Mouse (Mus musculus) CH12.LX (cell line): ENCODE data around the gene Ddx46. TPM values are rescaled to one million over a fixed set of nuclear protein-coding genes. Genes with fewer than 3 reads are reported as not detected.
"Not testable (repeated sequence)": the region's sequence is repeated elsewhere in the genome, so short reads cannot be mapped to it uniquely, and the experiment has no call there.

ENCODE experiments used
- DNase-seq: peaks from one replicate; pipeline ENCODE4 v3.0.0-alpha.2; 2013; ENCODE audit errors: extremely low read depth
- H3K27ac ChIP-seq: 2 replicates; pipeline ENCODE4 v1.5.1; 2012; ENCODE audit warnings: low read depth, mild to moderate bottlenecking, control low read depth, moderate library complexity; ENCODE audit not compliant: insufficient read depth
- H3K27me3 ChIP-seq: replicated peaks from 2 replicates; pipeline ENCODE3; 2012; ENCODE audit warnings: inconsistent platforms
- H3K36me3 ChIP-seq, 2 experiments: replicated peaks in 1 of 2; 2 replicates each; pipeline versions ENCODE3 to v1.6.1; 2012; ENCODE audit warnings: inconsistent platforms in 1 of 2, low read length in 1 of 2, mild to moderate bottlenecking in 1 of 2, mixed read lengths in 1 of 2, moderate library complexity in 1 of 2; ENCODE audit not compliant: control insufficient read depth in 1 of 2, insufficient read depth in 1 of 2
- H3K4me1 ChIP-seq, 2 experiments: 2 replicates each; pipeline ENCODE4 v1.6.1; 2012; ENCODE audit warnings: inconsistent platforms in 1 of 2, moderate library complexity in 1 of 2; ENCODE audit not compliant: insufficient read depth in 2 of 2, control insufficient read depth in 1 of 2
- H3K4me2 ChIP-seq: 2 replicates; pipeline ENCODE4 v1.6.1; 2012; ENCODE audit warnings: low read depth, mild to moderate bottlenecking, control low read depth; ENCODE audit not compliant: poor library complexity, insufficient read depth, severe bottlenecking
- H3K4me3 ChIP-seq, 3 experiments: fragments of 150-350 bp in 1 of 3; sonication (generic) in 1 of 3; replicated peaks in 1 of 3; 2 replicates each; pipeline versions ENCODE3 to v1.5.1; 2011 to 2012; ENCODE audit warnings: low read depth in 2 of 3, low read length in 2 of 3, mild to moderate bottlenecking in 2 of 3, moderate library complexity in 2 of 3, control low read depth in 1 of 3, improper control_type of control experiment in 1 of 3, inconsistent platforms in 1 of 3, mixed read lengths in 1 of 3; ENCODE audit not compliant: poor library complexity in 1 of 3
- H3K79me2 ChIP-seq: replicated peaks from 2 replicates; pipeline ENCODE4 v1.6.1; 2012; ENCODE audit warnings: mild to moderate bottlenecking, moderate library complexity; ENCODE audit not compliant: control insufficient read depth, poor library complexity, insufficient read depth, severe bottlenecking; ENCODE audit errors: extremely low read depth
- H3K9ac ChIP-seq: 2 replicates; pipeline ENCODE4 v1.6.1; 2012; ENCODE audit warnings: low read depth, mild to moderate bottlenecking, control low read depth, moderate library complexity; ENCODE audit not compliant: insufficient read depth
- H3K9me3 ChIP-seq: replicated peaks from 2 replicates; pipeline ENCODE3; 2012; ENCODE audit warnings: low read length, inconsistent platforms, mixed read lengths
- BHLHE40 ChIP-seq: IDR thresholded peaks from 2 replicates; pipeline ENCODE4 v1.6.1; 2011; ENCODE audit warnings: mild to moderate bottlenecking, low read depth, low read length, improper control_type of control experiment
- CHD1 ChIP-seq: IDR thresholded peaks from 2 replicates; pipeline ENCODE4 v1.6.1; 2012; ENCODE audit warnings: low read depth, low read length, improper control_type of control experiment, inconsistent platforms
- CTCF ChIP-seq, 2 experiments: IDR thresholded peaks in 1 of 2; conservative IDR thresholded peaks in 1 of 2; 2 replicates each; pipeline ENCODE4 v1.5.1; 2011 to 2012; ENCODE audit warnings: low read depth in 2 of 2, low read length in 2 of 2, improper control_type of control experiment in 1 of 2, inconsistent platforms in 1 of 2, mild to moderate bottlenecking in 1 of 2, moderate library complexity in 1 of 2
- ELF1 ChIP-seq: IDR thresholded peaks from 2 replicates; pipeline ENCODE4 v1.6.1; 2014; ENCODE audit warnings: low read depth, mild to moderate bottlenecking, inconsistent platforms, low read length, improper control_type of control experiment
- ETS1 ChIP-seq: conservative IDR thresholded peaks from 2 replicates; pipeline ENCODE4 v1.6.1; 2012; ENCODE audit warnings: low read depth, mild to moderate bottlenecking, inconsistent platforms, low read length, improper control_type of control experiment, moderate library complexity
- GABPA ChIP-seq: IDR thresholded peaks from 2 replicates; pipeline ENCODE4 v1.6.1; 2012; ENCODE audit warnings: low read depth, low read length, improper control_type of control experiment, inconsistent platforms; ENCODE audit not compliant: insufficient replicate concordance
- JUND ChIP-seq: conservative IDR thresholded peaks from 2 replicates; pipeline ENCODE4 v1.6.1; 2011; ENCODE audit warnings: low read depth, low read length, improper control_type of control experiment
- MAFK ChIP-seq: IDR thresholded peaks from 2 replicates; pipeline ENCODE4 v1.6.1; 2011; ENCODE audit warnings: low read length, improper control_type of control experiment; ENCODE audit not compliant: insufficient replicate concordance
- MAX ChIP-seq: IDR thresholded peaks from 2 replicates; pipeline ENCODE4 v1.6.1; 2011; ENCODE audit warnings: low read length, improper control_type of control experiment
- MEF2A ChIP-seq: IDR thresholded peaks from 2 replicates; pipeline ENCODE4 v1.6.1; 2014; ENCODE audit warnings: low read depth, mild to moderate bottlenecking, inconsistent platforms, low read length, improper control_type of control experiment, borderline replicate concordance
- NELFE ChIP-seq: IDR thresholded peaks from 2 replicates; pipeline ENCODE4 v1.6.1; 2011; ENCODE audit warnings: low read depth, low read length, improper control_type of control experiment
- RAD21 ChIP-seq: IDR thresholded peaks from 2 replicates; pipeline ENCODE4 v1.6.1; 2011; ENCODE audit warnings: low read depth, mild to moderate bottlenecking, low read length, improper control_type of control experiment, moderate library complexity
- RCOR1 ChIP-seq: conservative IDR thresholded peaks from 2 replicates; pipeline ENCODE4 v1.6.1; 2012; ENCODE audit warnings: low read depth, mild to moderate bottlenecking, inconsistent platforms, low read length, improper control_type of control experiment
- SIN3A ChIP-seq: IDR thresholded peaks from 2 replicates; pipeline ENCODE4 v1.6.1; 2012; ENCODE audit warnings: low read length, improper control_type of control experiment, inconsistent platforms
- SMC3 ChIP-seq: IDR thresholded peaks from 2 replicates; pipeline ENCODE4 v1.6.1; 2011; ENCODE audit warnings: low read depth, low read length, improper control_type of control experiment
- TBP ChIP-seq: conservative IDR thresholded peaks from 2 replicates; pipeline ENCODE4 v1.6.1; 2011; ENCODE audit warnings: low read depth, low read length, improper control_type of control experiment
- TCF12 ChIP-seq: IDR thresholded peaks from 2 replicates; pipeline ENCODE4 v1.6.1; 2014; ENCODE audit warnings: low read depth, mild to moderate bottlenecking, inconsistent platforms, low read length, improper control_type of control experiment
- UBTF ChIP-seq: IDR thresholded peaks from 2 replicates; pipeline ENCODE4 v1.6.1; 2012; ENCODE audit warnings: low read depth, mild to moderate bottlenecking, inconsistent platforms, low read length, improper control_type of control experiment, moderate library complexity
- ZC3H11A ChIP-seq: IDR thresholded peaks from 2 replicates; pipeline ENCODE4 v1.6.1; 2012; ENCODE audit warnings: low read depth, mild to moderate bottlenecking, inconsistent platforms, low read length, improper control_type of control experiment
- ZNF384 ChIP-seq: IDR thresholded peaks from 2 replicates; pipeline ENCODE4 v1.6.1; 2012; ENCODE audit warnings: low read depth, low read length, improper control_type of control experiment, inconsistent platforms
- dilution Hi-C: fragments of 300-500 bp; cut with MboI; formaldehyde crosslinking; loops from 2 replicates; pipeline ENCODE4 v1.14.3; 2020; ENCODE audit warnings: low sequenced_read_pairs; ENCODE audit not compliant: extremely low pct_unique_long_range_greater_than_20kb, extremely low pct_ligation_motif_present
- in situ Hi-C: fragments of 300-500 bp; cut with MboI; formaldehyde crosslinking; loops from 3 replicates; pipeline ENCODE4 v1.14.3; 2019; ENCODE audit warnings: low sequenced_read_pairs, low pct_ligation_motif_present, low pct_unique_long_range_greater_than_20kb, mixed read lengths
- polyA plus RNA-seq: library from polyadenylated mRNA; unstranded; fragments of >175 nt; gene quantifications from 2 replicates; pipeline ENCODE4 v1.2.1, GENCODE M21; 2012; ENCODE audit warnings: low read depth; ENCODE audit not compliant: insufficient read length
- total RNA-seq, 2 experiments: library from RNA; depleted of rRNA; stranded (reverse); fragments of 300-350 nt in 1 of 2; fragments of >200 nt in 1 of 2; gene quantifications; 2 replicates each; pipeline ENCODE4 v1.2.3; 2012 to 2014

Ddx46 gene
- total and polyA plus RNA-seq, 3 experiments: 35.4 to 103 (median 36.1) TPM

DNA sequence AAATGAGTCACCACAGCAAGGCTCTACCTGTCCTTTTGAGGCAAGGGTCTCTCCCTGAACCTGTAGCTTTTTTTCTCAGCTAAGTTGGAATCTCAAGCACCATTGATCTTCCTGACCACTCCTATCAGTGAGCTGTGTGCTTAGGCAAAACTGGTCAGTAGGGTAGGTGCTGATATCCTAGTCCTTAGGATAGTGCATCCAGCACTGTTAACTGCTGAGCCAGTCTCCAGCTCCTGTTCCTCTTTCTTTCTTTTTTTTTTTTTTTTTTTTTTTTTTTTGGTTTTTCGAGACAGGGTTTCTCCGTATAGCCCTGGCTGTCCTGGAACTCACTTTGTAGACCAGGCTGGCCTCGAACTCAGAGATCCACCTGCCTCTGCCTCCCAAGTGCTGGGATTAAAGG is 61.2 kb downstream of the Ddx46 start:
- H3K4me3 ChIP-seq, dilution Hi-C loops, H3K9ac ChIP-seq, H3K27ac ChIP-seq, H3K9me3 ChIP-seq, in situ Hi-C loops, H3K4me2 ChIP-seq, DNase-seq, H3K27me3 ChIP-seq: not testable (repeated sequence)
- H3K4me1 ChIP-seq: peaks cover 3 to 25% of the 10 kb centered on the region in 2 experiments; a peak in 3 of 4 replicates
- peak; percentile 21; the same call in 1 of the 2 replicates for TF ChIP-seq ZNF384
- peaks cover 74% of the 10 kb centered on the region for H3K79me2 ChIP-seq
- H3K36me3 ChIP-seq: peaks cover 21 to 46% of the 10 kb centered on the region in 2 experiments

DNA sequence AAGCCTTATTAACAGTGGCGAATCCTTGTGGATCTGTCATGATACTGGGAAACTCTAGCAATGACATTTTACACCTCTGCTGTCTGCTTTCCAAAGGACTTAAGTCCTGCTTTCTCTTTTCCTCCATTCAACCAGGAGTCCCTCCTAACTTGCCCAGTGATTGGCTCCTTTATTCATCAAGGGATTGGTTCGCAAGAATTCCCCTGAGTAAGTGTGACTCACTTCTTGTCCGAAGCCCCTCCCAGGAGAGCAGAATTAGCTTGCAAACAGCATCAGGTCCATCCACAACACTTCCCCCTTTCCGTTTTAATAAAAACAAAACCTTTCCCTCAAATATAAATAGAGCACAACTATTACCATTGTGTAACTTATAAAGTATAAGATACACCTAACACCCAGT is 69.5 kb downstream of the Ddx46 start:
- no peak overlapping the region for H3K4me3 ChIP-seq
- H3K27ac ChIP-seq: no peak overlapping the region
- no peak overlapping the region for H3K4me2 ChIP-seq
- in situ Hi-C loops: no loop called here
- no peaks in the 10 kb centered on the region for H3K27me3 ChIP-seq
- H3K9ac ChIP-seq: no peak overlapping the region
- peak; percentile 79 for DNase-seq
- peaks cover 22% of the 10 kb centered on the region for H3K79me2 ChIP-seq
- H3K4me1 ChIP-seq: peaks cover 3 to 28% of the 10 kb centered on the region in 2 experiments; a peak in 3 of 4 replicates
- H3K9me3 ChIP-seq: peaks cover 6% of the 10 kb centered on the region
- H3K36me3 ChIP-seq: peaks cover 28 to 54% of the 10 kb centered on the region in 2 experiments
- TF ChIP-seq JUND (no peak), ETS1 (no peak), MEF2A (no peak), NELFE (no peak), SIN3A (no peak), CHD1 (no peak), ELF1 (no peak), MAFK (no peak), GABPA (no peak), TBP (no peak)
- dilution Hi-C loops: no loop called here

DNA sequence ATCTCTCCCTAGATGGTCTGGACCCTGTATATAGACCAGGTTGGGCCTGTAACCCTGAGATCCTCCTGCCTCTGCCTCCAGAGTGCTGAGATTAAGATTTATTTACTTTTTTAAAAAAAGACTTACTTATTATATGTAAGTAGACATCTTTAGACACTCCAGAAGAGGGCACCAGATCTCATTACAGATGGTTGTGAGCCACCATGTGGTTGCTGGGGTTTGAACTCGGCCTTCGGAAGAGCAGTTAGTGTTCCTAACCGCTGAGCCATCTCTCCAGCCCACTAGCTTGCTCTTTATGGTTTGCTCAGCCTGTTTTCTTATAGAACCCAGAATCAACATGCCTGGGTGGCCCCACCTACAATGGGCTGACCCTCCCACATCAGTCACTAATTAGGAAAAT is 78.0 kb downstream of the Ddx46 start:
- Histone ChIP-seq H3K4me2 (no peak overlapping the region), H3K27ac (no peak overlapping the region), H3K9me3 (no peaks in the 10 kb centered on the region), H3K36me3 (peaks cover 3 to 9% of the 10 kb centered on the region in 2 experiments)
- no peak for DNase-seq
- in situ Hi-C loops: no loop called here
- dilution Hi-C loops: no loop called here
- no peak for TF ChIP-seq UBTF
- no peak for TF ChIP-seq ZC3H11A
- peak; percentile 14; the same call in 1 of the 2 replicates for TF ChIP-seq SMC3
- TF ChIP-seq CTCF (conservative IDR thresholded peaks at IDR 0.05 in 1 of 2, IDR thresholded peaks at IDR 0.05 in 1 of 2; ENCODE audit: low read depth in 2 of 2, low read length in 2 of 2): peak in 1 of 2 experiments; percentile 51; a peak in 2 of 4 replicates
- TF ChIP-seq RAD21: no peak; the same call in 1 of the 2 replicates
- no peak for TF ChIP-seq NELFE
- TF ChIP-seq MAX: no peak
- TF ChIP-seq BHLHE40: no peak
- TF ChIP-seq MAFK: no peak
- no peak for TF ChIP-seq RCOR1
- TF ChIP-seq TCF12: no peak
- TF ChIP-seq, all 38 proteins: peak for 2
- H3K4me3 ChIP-seq: no peak overlapping the region
- H3K9ac ChIP-seq: no peak overlapping the region
- no peaks in the 10 kb centered on the region for H3K27me3 ChIP-seq
- no peaks in the 10 kb centered on the region; the same call in 1 of the 2 replicates for H3K79me2 ChIP-seq
- H3K4me1 ChIP-seq: peaks cover 3 to 29% of the 10 kb centered on the region in 2 experiments; a peak in 3 of 4 replicates
